Mouse (Mus musculus): ENCODE results near the gene Pak1ip1. TPM values are rescaled to one million over a fixed set of nuclear protein-coding genes. Genes with fewer than 3 reads are reported as not detected.
A peak's percentile ranks its signal among the peaks of the same experiment; 100 is the strongest.

The Pak1ip1 gene
- polyA plus RNA-seq, 1 experiment from 2014 or later, result 45.8 TPM

DNA sequence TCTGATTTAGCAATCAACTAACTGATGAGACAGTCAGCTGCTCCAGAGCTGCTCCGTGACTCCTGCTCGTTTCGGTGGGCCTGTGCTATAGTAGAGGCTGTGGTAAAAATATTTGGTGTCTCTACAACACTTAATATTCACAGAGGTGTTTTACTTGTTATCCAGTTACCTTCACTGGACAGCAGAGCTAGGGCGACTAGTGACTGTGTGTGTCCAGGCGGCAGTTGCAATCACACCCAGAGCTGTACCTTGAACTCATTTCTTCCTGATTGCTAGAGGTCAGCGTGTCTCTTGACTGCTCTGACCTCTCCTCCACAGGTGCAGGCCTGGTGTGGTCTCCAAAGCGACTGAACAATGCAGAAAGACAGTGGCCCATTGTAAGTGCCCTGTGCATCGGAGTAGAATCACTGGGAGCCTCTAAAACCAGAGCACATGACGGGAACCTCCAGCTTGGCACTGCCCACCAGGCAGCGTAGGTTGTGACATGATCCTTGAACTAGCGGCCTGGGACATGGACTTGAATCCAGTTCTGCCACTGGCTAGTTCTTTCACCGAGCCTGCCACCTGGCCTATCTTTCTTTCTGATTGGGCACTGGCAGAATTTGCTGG is 16.1 kb downstream of the Pak1ip1 start:
- H3K9ac ChIP-seq (replicated peaks), result peak overlapping the region; percentile 81
- peak overlapping the region; percentile 70 for H3K4me3 ChIP-seq (ENCODE audit: low read depth, low read length)
- 23% methylated on average over 12 of the region's 12 CpGs for WGBS (ENCODE audit: insufficient replicate concordance)
- H3K27me3 ChIP-seq (ENCODE audit: insufficient read depth, low read length), result no peaks in the 10 kb centered on the region
- H3K27ac ChIP-seq (ENCODE audit: low read depth), result peak overlapping the region; percentile 94
- H3K9me3 ChIP-seq (ENCODE audit: low read length), result no peaks in the 10 kb centered on the region
- H3K4me1 ChIP-seq (ENCODE audit: insufficient read depth), result peaks cover 38% of the 10 kb centered on the region
- no peak for TF ChIP-seq CTCF (IDR thresholded peaks at IDR 0.05; ENCODE audit: low read depth)
- TF ChIP-seq EP300 (IDR thresholded peaks at IDR 0.05; ENCODE audit: low read depth), result no peak
- peak overlapping the region; percentile 71 for H3K4me2 ChIP-seq (ENCODE audit: low read depth, low read length)
- H3K36me3 ChIP-seq (replicated peaks; ENCODE audit: insufficient read depth, low read length), result peaks cover 52% of the 10 kb centered on the region
- ATAC-seq, result 0 out of 2 replicates have a peak, but pooled peaks have one; percentile 0
- DNase-seq, result peak; percentile 30

DNA sequence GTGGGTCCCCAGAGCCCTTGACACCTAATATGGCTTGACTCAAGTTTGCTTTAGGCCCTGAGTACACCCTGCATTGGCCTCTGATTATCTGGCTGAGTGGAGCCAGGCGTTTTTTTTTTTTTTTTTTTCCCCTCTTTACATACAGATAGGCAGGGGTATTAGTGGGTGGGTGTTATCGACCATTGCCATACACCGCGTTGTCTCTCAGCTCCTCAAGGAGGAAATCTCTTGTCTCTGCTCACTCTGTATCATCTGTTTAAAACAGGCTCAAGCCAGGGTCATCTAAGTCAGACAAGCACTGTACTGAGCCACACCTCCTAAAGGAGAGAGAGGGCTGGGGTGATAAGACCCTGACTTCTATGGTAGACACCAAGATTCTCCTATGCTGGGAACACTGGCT is 17.0 kb downstream of the Pak1ip1 start:
- 54% methylated on average over 4 of the region's 4 CpGs for WGBS (ENCODE audit: insufficient replicate concordance)
- peak overlapping the region; percentile 70 for H3K4me3 ChIP-seq (ENCODE audit: low read depth, low read length)
- H3K27me3 ChIP-seq (ENCODE audit: insufficient read depth, low read length), result no peaks in the 10 kb centered on the region
- ATAC-seq (peak; percentile 69), DNase-seq (peak; percentile 33)
- peak overlapping the region; percentile 71 for H3K4me2 ChIP-seq (ENCODE audit: low read depth, low read length)
- peak overlapping the region; percentile 94 for H3K27ac ChIP-seq (ENCODE audit: low read depth)
- peak overlapping the region; percentile 81 for H3K9ac ChIP-seq (replicated peaks)
- H3K4me1 ChIP-seq (ENCODE audit: insufficient read depth), result peaks cover 38% of the 10 kb centered on the region
- peaks cover 52% of the 10 kb centered on the region for H3K36me3 ChIP-seq (replicated peaks; ENCODE audit: insufficient read depth, low read length)
- no peaks in the 10 kb centered on the region for H3K9me3 ChIP-seq (ENCODE audit: low read length)
- TF ChIP-seq EP300 (IDR thresholded peaks at IDR 0.05; ENCODE audit: low read depth) (peak; percentile 98), CTCF (IDR thresholded peaks at IDR 0.05; ENCODE audit: low read depth) (no peak)

- 63% methylated on average over 9 of the region's 9 CpGs for WGBS (ENCODE audit: insufficient replicate concordance)
- no peak for DNase-seq
- TF ChIP-seq EP300 (IDR thresholded peaks at IDR 0.05; ENCODE audit: low read depth) (no peak), CTCF (IDR thresholded peaks at IDR 0.05; ENCODE audit: low read depth) (no peak)
- peak overlapping the region; percentile 57 for H3K9ac ChIP-seq (replicated peaks)
- peaks cover 38% of the 10 kb centered on the region for H3K4me1 ChIP-seq (ENCODE audit: insufficient read depth)
- no peaks in the 10 kb centered on the region for H3K27me3 ChIP-seq (ENCODE audit: insufficient read depth, low read length)
- peak overlapping the region; percentile 71 for H3K4me2 ChIP-seq (ENCODE audit: low read depth, low read length)
- H3K27ac ChIP-seq (ENCODE audit: low read depth), result peak overlapping the region; percentile 94
- peak overlapping the region; percentile 70 for H3K4me3 ChIP-seq (ENCODE audit: low read depth, low read length)
- no peak for ATAC-seq
- peaks cover 51% of the 10 kb centered on the region for H3K36me3 ChIP-seq (replicated peaks; ENCODE audit: insufficient read depth, low read length)
- no peaks in the 10 kb centered on the region for H3K9me3 ChIP-seq (ENCODE audit: low read length)
These were observed 17.4 kb downstream of the Pak1ip1 start for GRCm38 (mm10) chr13:41018236-41018635.

- WGBS (ENCODE audit: insufficient replicate concordance), result 62% methylated on average over 13 of the region's 13 CpGs
- Histone ChIP-seq H3K27ac (ENCODE audit: low read depth) (peak overlapping the region; percentile 94), H3K9me3 (ENCODE audit: low read length) (no peaks in the 10 kb centered on the region), H3K4me2 (ENCODE audit: low read depth, low read length) (peak overlapping the region; percentile 71), H3K4me1 (ENCODE audit: insufficient read depth) (peaks cover 38% of the 10 kb centered on the region), H3K4me3 (ENCODE audit: low read depth, low read length) (peak overlapping the region; percentile 70), H3K9ac (replicated peaks) (peak overlapping the region; percentile 57), H3K27me3 (ENCODE audit: insufficient read depth, low read length) (no peaks in the 10 kb centered on the region), H3K36me3 (replicated peaks; ENCODE audit: insufficient read depth, low read length) (peaks cover 55% of the 10 kb centered on the region)
- ATAC-seq, result peak; percentile 3; the same call in 1 of the 2 replicates
- DNase-seq, result peak; percentile 40
- TF ChIP-seq EP300 (IDR thresholded peaks at IDR 0.05; ENCODE audit: low read depth) (peak; percentile 82), CTCF (IDR thresholded peaks at IDR 0.05; ENCODE audit: low read depth) (no peak)
These were observed 18.2 kb downstream of the Pak1ip1 start for GRCm38 (mm10) chr13:41018756-41019591.

GRCm38 (mm10) chr13:41020494-41020893 is 19.7 kb downstream of the Pak1ip1 start:
- Histone ChIP-seq H3K36me3 (replicated peaks; ENCODE audit: insufficient read depth, low read length) (peaks cover 53% of the 10 kb centered on the region), H3K27me3 (ENCODE audit: insufficient read depth, low read length) (no peaks in the 10 kb centered on the region), H3K4me2 (ENCODE audit: low read depth, low read length) (peak overlapping the region; percentile 71), H3K4me1 (ENCODE audit: insufficient read depth) (peaks cover 35% of the 10 kb centered on the region), H3K9me3 (ENCODE audit: low read length) (no peaks in the 10 kb centered on the region), H3K4me3 (ENCODE audit: low read depth, low read length) (peak overlapping the region; percentile 70), H3K9ac (replicated peaks) (0 out of 2 replicates have a peak overlapping the region, but pooled peaks have one; percentile 35), H3K27ac (ENCODE audit: low read depth) (peak overlapping the region; percentile 30; the same call in 1 of the 2 replicates)
- ATAC-seq (no peak), DNase-seq (peak; percentile 45)
- TF ChIP-seq CTCF (IDR thresholded peaks at IDR 0.05; ENCODE audit: low read depth) (no peak), EP300 (IDR thresholded peaks at IDR 0.05; ENCODE audit: low read depth) (peak; percentile 64)
- 49% methylated on average over 7 of the region's 7 CpGs for WGBS (ENCODE audit: insufficient replicate concordance)

GRCm38 (mm10) chr13:41021607-41022006 is 20.8 kb downstream of the Pak1ip1 start:
- no peak for DNase-seq
- H3K36me3 ChIP-seq (replicated peaks; ENCODE audit: insufficient read depth, low read length), result peaks cover 53% of the 10 kb centered on the region
- H3K9me3 ChIP-seq (ENCODE audit: low read length), result no peaks in the 10 kb centered on the region
- H3K4me3 ChIP-seq (ENCODE audit: low read depth, low read length), result no peak overlapping the region
- no peak overlapping the region for H3K27ac ChIP-seq (ENCODE audit: low read depth)
- TF ChIP-seq EP300 (IDR thresholded peaks at IDR 0.05; ENCODE audit: low read depth) (no peak), CTCF (IDR thresholded peaks at IDR 0.05; ENCODE audit: low read depth) (no peak)
- H3K4me1 ChIP-seq (ENCODE audit: insufficient read depth), result peaks cover 30% of the 10 kb centered on the region
- ATAC-seq, result no peak
- H3K27me3 ChIP-seq (ENCODE audit: insufficient read depth, low read length), result no peaks in the 10 kb centered on the region
- no peak overlapping the region for H3K9ac ChIP-seq (replicated peaks)
- no peak overlapping the region for H3K4me2 ChIP-seq (ENCODE audit: low read depth, low read length)
- WGBS (ENCODE audit: insufficient replicate concordance), result 86% methylated on average over 6 of the region's 6 CpGs
